Mouse (Mus musculus) testis, adult 2 months (tissue): Measurements from ENCODE around the gene Gm6588.

Experiments used
- CTCF ChIP-seq: fragments of 200-500 bp; IDR thresholded peaks from 2 replicates; pipeline ENCODE4 v1.5.1; 2012; ENCODE audit warnings: low read depth, mild to moderate bottlenecking, inconsistent platforms, low read length, moderate library complexity; ENCODE audit not compliant: control insufficient read depth, insufficient read depth, insufficient replicate concordance
- POLR2A ChIP-seq: fragments of 200-500 bp; IDR thresholded peaks from 2 replicates; pipeline ENCODE4 v1.6.1; 2012; ENCODE audit warnings: low read depth, mild to moderate bottlenecking, inconsistent platforms, low read length, moderate library complexity; ENCODE audit not compliant: control insufficient read depth

GRCm38 (mm10) chr5:112409274-112409673 is 40.0 kb upstream of the Gm6588 start:
- no peak for TF ChIP-seq POLR2A
- no peak for TF ChIP-seq CTCF
